In the genomic region with DNA sequence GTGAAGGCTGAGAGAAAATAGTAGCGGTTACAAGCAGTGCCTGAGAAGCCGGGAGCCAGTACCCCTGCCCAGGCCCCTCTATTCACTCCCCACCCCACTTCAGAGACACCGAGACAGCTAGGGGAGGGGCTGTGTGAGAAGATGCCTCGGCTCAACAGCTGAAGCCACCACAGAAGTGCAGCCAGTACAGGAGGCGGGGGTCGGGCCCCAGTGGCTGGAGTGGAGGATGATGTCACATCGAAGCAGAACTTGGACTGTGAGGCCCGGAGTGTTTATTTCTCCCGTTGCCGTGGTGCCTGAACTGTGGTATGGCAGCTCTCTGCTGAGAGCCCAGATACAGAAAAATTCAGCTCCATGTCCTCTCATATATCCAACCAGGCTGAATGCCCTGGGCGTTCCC, we compare ENCODE assay signal across 9 mouse cellular contexts. TPM values are rescaled to one million over a fixed set of nuclear protein-coding genes. Genes with fewer than 3 reads are reported as not detected.
DNase-seq lines count a peak whose midpoint lies in the region; ATAC-seq and TF ChIP-seq lines count a peak whose summit lies in the region.
"Had no signal": no experiment of that assay in that cellular context is flagged by ENCODE, and none has a peak within 500 bp of the region (broad histone marks: within the 10 kb centered on the region; RNA-seq: fewer than 3 reads in every experiment).

No protein-coding gene starts in this region.

- H3K4me2 ChIP-seq in midbrain, embryonic 14.5 days (ENCODE audit: low read length): no peak overlapping the region
- H3K4me2 ChIP-seq in heart, embryonic 11.5 days: peak overlapping the region; percentile 35
- peak overlapping the region; percentile 27; the same call in 1 of the 2 replicates for H3K4me2 ChIP-seq in lung, embryonic 14.5 days

- H3K4me1 ChIP-seq in midbrain, embryonic 10.5 days: peaks cover 11% of the 10 kb centered on the region
- H3K4me1 ChIP-seq in midbrain, embryonic 14.5 days (ENCODE audit: control insufficient read depth, insufficient read depth, low read length): no peaks in the 10 kb centered on the region
- H3K4me1 ChIP-seq in heart, embryonic 11.5 days (ENCODE audit: control insufficient read depth, insufficient read depth, low read length): peaks cover 25% of the 10 kb centered on the region
- H3K4me1 ChIP-seq in lung, embryonic 14.5 days (ENCODE audit: insufficient read depth): peaks cover 9% of the 10 kb centered on the region

- WGBS in midbrain, embryonic 10.5 days: 62% methylated on average over 11 of the region's 11 CpGs
- 37% methylated on average over 11 of the region's 11 CpGs for WGBS in midbrain, embryonic 14.5 days
- 19% methylated on average over 11 of the region's 11 CpGs for WGBS in heart, embryonic 11.5 days (ENCODE audit: insufficient replicate concordance)
- WGBS in lung, embryonic 14.5 days: 11% methylated on average over 11 of the region's 11 CpGs

- no peaks in the 10 kb centered on the region for H3K27me3 ChIP-seq in midbrain, embryonic 10.5 days (ENCODE audit: low read depth, poor library complexity, severe bottlenecking)
- H3K27me3 ChIP-seq in midbrain, embryonic 14.5 days (ENCODE audit: control insufficient read depth, insufficient read depth, low read length): no peaks in the 10 kb centered on the region
- H3K27me3 ChIP-seq in heart, embryonic 11.5 days (ENCODE audit: control insufficient read depth, insufficient read depth, low read length): no peaks in the 10 kb centered on the region; the same call in 1 of the 2 replicates
- no peaks in the 10 kb centered on the region for H3K27me3 ChIP-seq in lung, embryonic 14.5 days (ENCODE audit: insufficient read depth, low read length)

- H3K4me3 ChIP-seq in midbrain, embryonic 10.5 days: no peak overlapping the region
- H3K4me3 ChIP-seq in midbrain, embryonic 14.5 days (replicated peaks; ENCODE audit: low read depth, low read length): no peak overlapping the region
- no peak overlapping the region for H3K4me3 ChIP-seq in heart, embryonic 11.5 days (ENCODE audit: low read depth, low read length)
- no peak overlapping the region for H3K4me3 ChIP-seq in lung, embryonic 14.5 days (ENCODE audit: low read depth, low read length)

- ATAC-seq in midbrain, embryonic 14.5 days (ENCODE audit: low FRiP score, low TSS enrichment): no peak
- peak; percentile 58 for ATAC-seq in heart, embryonic 11.5 days (replicated peaks; ENCODE audit: insufficient number of reproducible peaks, low FRiP score, low TSS enrichment)
- ATAC-seq in lung, embryonic 14.5 days (ENCODE audit: insufficient read depth): peak; percentile 89
- no peak for ATAC-seq in activated CD4-positive, CD25-positive, alpha-beta regulatory T cell, adult 4 months

- peak; percentile 41 for DNase-seq in midbrain, embryonic 10.5 days (ENCODE audit: low spot score)
- DNase-seq in midbrain, embryonic 14.5 days: no peak
- DNase-seq in lung, embryonic 14.5 days: peak; percentile 83
- peak; percentile 42 for DNase-seq in yolk sac, embryonic 10.5 days (ENCODE audit: low spot score)
- DNase-seq in left cerebral cortex, postnatal 10 days (ENCODE audit: extremely low spot score in 1 of 2, low spot score in 2 of 2): no peak
- DNase-seq in spleen, postnatal 4 days (ENCODE audit: low spot score in 2 of 2): no peak

- H3K36me3 ChIP-seq in midbrain, embryonic 10.5 days: no peaks in the 10 kb centered on the region
- H3K36me3 ChIP-seq in midbrain, embryonic 14.5 days (ENCODE audit: control insufficient read depth, insufficient read depth, low read length): no peaks in the 10 kb centered on the region
- no peaks in the 10 kb centered on the region for H3K36me3 ChIP-seq in heart, embryonic 11.5 days (ENCODE audit: control insufficient read depth, insufficient read depth, low read length)
- H3K36me3 ChIP-seq in lung, embryonic 14.5 days (ENCODE audit: insufficient read depth): no peaks in the 10 kb centered on the region

- peak overlapping the region; percentile 60; the same call in 1 of the 2 replicates for H3K27ac ChIP-seq in midbrain, embryonic 10.5 days (replicated peaks)
- no peak overlapping the region for H3K27ac ChIP-seq in midbrain, embryonic 14.5 days (replicated peaks; ENCODE audit: low read depth, low read length)
- H3K27ac ChIP-seq in heart, embryonic 11.5 days (ENCODE audit: low read depth, low read length): peak overlapping the region; percentile 54
- no peak overlapping the region for H3K27ac ChIP-seq in lung, embryonic 14.5 days (ENCODE audit: low read depth)

- no peaks in the 10 kb centered on the region for H3K9me3 ChIP-seq in midbrain, embryonic 10.5 days (replicated peaks)
- H3K9me3 ChIP-seq in midbrain, embryonic 14.5 days (ENCODE audit: control insufficient read depth, low read length): no peaks in the 10 kb centered on the region
- H3K9me3 ChIP-seq in heart, embryonic 11.5 days (replicated peaks; ENCODE audit: control insufficient read depth, low read length): no peaks in the 10 kb centered on the region
- H3K9me3 ChIP-seq in lung, embryonic 14.5 days (ENCODE audit: low read depth, low read length): no peaks in the 10 kb centered on the region

- no peak overlapping the region for H3K9ac ChIP-seq in midbrain, embryonic 14.5 days (replicated peaks; ENCODE audit: low read length)
- H3K9ac ChIP-seq in heart, embryonic 11.5 days (ENCODE audit: low read depth, low read length): peak overlapping the region; percentile 23
- no peak overlapping the region for H3K9ac ChIP-seq in lung, embryonic 14.5 days

- TF ChIP-seq CTCF in lung, embryonic 14.5 days (IDR thresholded peaks at IDR 0.05; ENCODE audit: low read depth): no peak

- intact Hi-C loops in left cerebral cortex, postnatal 10 days (cut with DNase I): no loop called here

RNA-seq across cellular contexts. Expression of gene Odf3l1, which starts 12.7 kb away (rescaled TPM):
- polyA plus RNA-seq in midbrain, embryonic 10.5 days (2016; fragmentation: Nextera tagmentation; extraction: Ambion mirVana): not detected in 2 replicates
- polyA plus RNA-seq in midbrain, embryonic 14.5 days (2014; fragmentation: Nextera tagmentation; extraction: Ambion mirVana): not detected in 2 replicates
- polyA plus RNA-seq in heart, embryonic 11.5 days (2014; fragmentation: Nextera tagmentation; extraction: Ambion mirVana): 0.82 and 0.87 TPM in 2 replicates
- polyA plus RNA-seq in lung, embryonic 14.5 days (2014; fragmentation: Nextera tagmentation; extraction: Ambion mirVana): 0.23 and 1.1 TPM in 2 replicates
- polyA plus RNA-seq in activated CD4-positive, CD25-positive, alpha-beta regulatory T cell, adult 4 months (2017; shearing (Covaris generic)): not detected
- total RNA-seq in left cerebral cortex, postnatal 10 days (2021): not detected
- total RNA-seq: megakaryocyte progenitor cell, adult 5-6 weeks had no signal

RNA-seq across cellular contexts. Expression of gene Cspg4, which starts 13.1 kb away (rescaled TPM):
- 0.91 and 1.7 TPM in 2 replicates for polyA plus RNA-seq in midbrain, embryonic 10.5 days (2016; fragmentation: Nextera tagmentation; extraction: Ambion mirVana)
- polyA plus RNA-seq in midbrain, embryonic 14.5 days (2014; fragmentation: Nextera tagmentation; extraction: Ambion mirVana): 4.1 TPM in 2 replicates
- polyA plus RNA-seq in heart, embryonic 11.5 days (2014; fragmentation: Nextera tagmentation; extraction: Ambion mirVana): 18.6 and 22.0 TPM in 2 replicates
- 12.3 and 13.9 TPM in 2 replicates for polyA plus RNA-seq in lung, embryonic 14.5 days (2014; fragmentation: Nextera tagmentation; extraction: Ambion mirVana)
- polyA plus RNA-seq in activated CD4-positive, CD25-positive, alpha-beta regulatory T cell, adult 4 months (2017; shearing (Covaris generic)): under 1 TPM in 1 of 2 experiments, not detected in 1; 0.33 TPM
- 10 to 100 TPM; 21.2 to 28.0 TPM for total RNA-seq in left cerebral cortex, postnatal 10 days (2021)
- total RNA-seq: megakaryocyte progenitor cell, adult 5-6 weeks had no signal

RNA-seq across cellular contexts. Expression of gene Lingo1, which starts 55.5 kb away (rescaled TPM):
- 2.8 and 6.4 TPM in 2 replicates for polyA plus RNA-seq in midbrain, embryonic 10.5 days (2016; fragmentation: Nextera tagmentation; extraction: Ambion mirVana)
- 49.4 and 72.2 TPM in 2 replicates for polyA plus RNA-seq in midbrain, embryonic 14.5 days (2014; fragmentation: Nextera tagmentation; extraction: Ambion mirVana)
- 2.2 and 2.4 TPM in 2 replicates for polyA plus RNA-seq in heart, embryonic 11.5 days (2014; fragmentation: Nextera tagmentation; extraction: Ambion mirVana)
- 4.7 and 4.8 TPM in 2 replicates for polyA plus RNA-seq in lung, embryonic 14.5 days (2014; fragmentation: Nextera tagmentation; extraction: Ambion mirVana)
- not detected for polyA plus RNA-seq in activated CD4-positive, CD25-positive, alpha-beta regulatory T cell, adult 4 months (2017; shearing (Covaris generic))
- total RNA-seq in left cerebral cortex, postnatal 10 days (2021): 100 to 1,000 TPM; 368 to 379 TPM
- total RNA-seq: megakaryocyte progenitor cell, adult 5-6 weeks had no signal

Comparison
In these comparisons a context has a peak if more than half of its experiments do, and no peak if none do; other contexts are left out.
1. DNase-seq: peak in midbrain, embryonic 10.5 days (single experiment), lung, embryonic 14.5 days (single experiment) and yolk sac, embryonic 10.5 days (single experiment); none in midbrain, embryonic 14.5 days (single experiment), left cerebral cortex, postnatal 10 days (0 of 2) and spleen, postnatal 4 days (0 of 2).
2. H3K27ac ChIP-seq: peak in midbrain, embryonic 10.5 days (single experiment) and heart, embryonic 11.5 days (single experiment); none in midbrain, embryonic 14.5 days (single experiment) and lung, embryonic 14.5 days (single experiment).
3. ATAC-seq: peak in heart, embryonic 11.5 days (single experiment) and lung, embryonic 14.5 days (single experiment); none in midbrain, embryonic 14.5 days (single experiment) and activated CD4-positive, CD25-positive, alpha-beta regulatory T cell, adult 4 months (single experiment).